Mouse (Mus musculus): ENCODE results near the gene Bbx. TPM values are rescaled to one million over a fixed set of nuclear protein-coding genes. Genes with fewer than 3 reads are reported as not detected.

Bbx gene
- polyA plus RNA-seq, 1 experiment = 55.5 TPM

DNA sequence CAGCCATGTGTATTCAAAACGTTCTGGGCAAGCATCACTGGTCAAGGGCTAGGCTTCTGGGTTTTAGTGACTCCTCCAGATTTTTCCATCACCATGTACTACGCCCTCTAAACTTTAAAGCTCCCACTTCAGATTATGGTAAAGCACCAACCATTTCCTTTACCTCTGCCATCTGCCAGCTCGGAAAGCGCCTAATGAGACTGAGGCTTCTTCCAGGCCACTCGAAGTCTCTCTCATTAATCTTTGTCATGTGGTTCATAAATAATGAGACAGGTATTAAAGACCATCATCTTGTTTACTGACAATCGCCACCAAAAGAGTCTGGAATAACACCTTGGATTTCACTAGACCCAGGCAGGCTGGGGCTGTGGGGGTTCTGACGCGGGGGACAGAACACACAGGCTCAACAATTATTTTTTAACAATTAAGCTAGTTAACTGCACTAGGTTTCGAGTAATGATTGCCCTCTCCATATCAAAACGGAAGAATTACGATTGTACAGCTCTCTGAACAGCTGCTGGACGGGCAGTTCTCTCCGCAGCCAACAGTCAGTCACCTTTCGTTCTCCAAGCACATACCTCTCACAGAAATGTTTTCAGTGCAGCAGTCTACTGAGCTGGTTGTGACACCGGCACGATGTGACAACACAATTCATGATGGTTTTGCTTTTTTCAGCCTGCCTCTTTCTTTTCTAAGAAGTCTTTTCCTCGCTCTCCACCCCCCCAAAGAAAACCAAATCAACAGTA, 68.6 kb downstream of the Bbx start:
- no peaks in the 10 kb centered on the region for H3K36me3 ChIP-seq (ENCODE audit: control insufficient read depth, insufficient read depth, low read length)
- peaks cover 8% of the 10 kb centered on the region for H3K4me1 ChIP-seq (ENCODE audit: control insufficient read depth, insufficient read depth, low read length)
- peak overlapping the region; percentile 55 for H3K4me3 ChIP-seq (ENCODE audit: control insufficient read depth, low read depth, low read length)
- H3K27me3 ChIP-seq (ENCODE audit: control insufficient read depth, insufficient read depth, low read length) = no peaks in the 10 kb centered on the region
- TF ChIP-seq CTCF (IDR thresholded peaks at IDR 0.05; ENCODE audit: control insufficient read depth, insufficient read depth, insufficient replicate concordance, low read depth, low read length) (no peak), POLR2A (IDR thresholded peaks at IDR 0.05; ENCODE audit: control insufficient read depth, low read depth, low read length) (no peak)
- 0 out of 2 replicates have a peak overlapping the region, but pooled peaks have one; percentile 25 for H3K27ac ChIP-seq (ENCODE audit: control insufficient read depth, insufficient read depth, low read depth, low read length)

GRCm38 (mm10) chr16:50360631-50361030, 71.6 kb downstream of the Bbx start:
- Histone ChIP-seq H3K4me3 (ENCODE audit: control insufficient read depth, low read depth, low read length) (no peak overlapping the region), H3K27me3 (ENCODE audit: control insufficient read depth, insufficient read depth, low read length) (no peaks in the 10 kb centered on the region), H3K4me1 (ENCODE audit: control insufficient read depth, insufficient read depth, low read length) (peaks cover 5% of the 10 kb centered on the region), H3K27ac (ENCODE audit: control insufficient read depth, insufficient read depth, low read depth, low read length) (no peak overlapping the region), H3K36me3 (ENCODE audit: control insufficient read depth, insufficient read depth, low read length) (no peaks in the 10 kb centered on the region)
- no peak for TF ChIP-seq POLR2A (IDR thresholded peaks at IDR 0.05; ENCODE audit: control insufficient read depth, low read depth, low read length)
- TF ChIP-seq CTCF (IDR thresholded peaks at IDR 0.05; ENCODE audit: control insufficient read depth, insufficient read depth, insufficient replicate concordance, low read depth, low read length) = no peak

DNA sequence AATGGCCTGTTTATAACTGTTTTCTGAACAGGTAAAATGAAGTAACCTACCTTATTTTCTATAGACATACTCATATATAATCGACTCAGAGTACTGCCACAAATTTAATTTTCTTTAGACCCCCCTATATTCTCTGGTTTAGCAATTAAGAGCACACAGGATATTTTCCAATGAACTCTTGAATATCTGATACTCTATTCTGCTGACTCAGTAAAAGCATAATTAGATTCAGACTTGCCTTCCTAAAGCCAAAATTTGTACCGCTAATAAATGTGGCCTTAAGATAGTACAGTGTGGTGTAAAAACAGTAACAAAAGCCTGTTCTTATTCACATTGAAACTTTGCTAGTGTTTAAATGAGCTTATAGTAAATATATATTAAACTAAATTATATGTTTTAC, 102.5 kb downstream of the Bbx start:
- no peak overlapping the region for H3K4me3 ChIP-seq (ENCODE audit: control insufficient read depth, low read depth, low read length)
- no peaks in the 10 kb centered on the region for H3K4me1 ChIP-seq (ENCODE audit: control insufficient read depth, insufficient read depth, low read length)
- no peaks in the 10 kb centered on the region for H3K27me3 ChIP-seq (ENCODE audit: control insufficient read depth, insufficient read depth, low read length)
- no peak overlapping the region for H3K27ac ChIP-seq (ENCODE audit: control insufficient read depth, insufficient read depth, low read depth, low read length)
- TF ChIP-seq POLR2A (IDR thresholded peaks at IDR 0.05; ENCODE audit: control insufficient read depth, low read depth, low read length) (no peak), CTCF (IDR thresholded peaks at IDR 0.05; ENCODE audit: control insufficient read depth, insufficient read depth, insufficient replicate concordance, low read depth, low read length) (no peak)
- H3K36me3 ChIP-seq (ENCODE audit: control insufficient read depth, insufficient read depth, low read length) = no peaks in the 10 kb centered on the region

DNA sequence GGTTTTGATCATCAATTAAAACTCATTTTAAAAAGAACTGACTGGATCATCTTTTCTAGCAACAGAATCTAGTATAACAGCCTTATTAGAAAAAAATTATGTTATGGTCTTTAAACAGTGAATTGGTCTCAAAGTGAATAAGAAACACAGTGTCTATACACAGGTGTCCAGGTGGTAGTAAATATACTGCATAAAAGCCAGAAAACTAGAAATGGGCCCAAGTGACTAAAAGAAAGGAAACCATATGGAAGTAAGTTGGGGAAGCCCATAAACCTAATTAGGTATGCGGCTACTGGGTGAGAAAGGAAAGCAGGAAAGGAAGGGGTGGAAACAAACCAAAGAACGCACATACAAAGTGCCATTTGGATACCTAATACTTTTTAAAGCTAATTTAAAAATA, 107.4 kb downstream of the Bbx start:
- TF ChIP-seq POLR2A (IDR thresholded peaks at IDR 0.05; ENCODE audit: control insufficient read depth, low read depth, low read length) (no peak), CTCF (IDR thresholded peaks at IDR 0.05; ENCODE audit: control insufficient read depth, insufficient read depth, insufficient replicate concordance, low read depth, low read length) (no peak)
- no peak overlapping the region for H3K4me3 ChIP-seq (ENCODE audit: control insufficient read depth, low read depth, low read length)
- no peaks in the 10 kb centered on the region for H3K4me1 ChIP-seq (ENCODE audit: control insufficient read depth, insufficient read depth, low read length)
- no peak overlapping the region for H3K27ac ChIP-seq (ENCODE audit: control insufficient read depth, insufficient read depth, low read depth, low read length)
- H3K27me3 ChIP-seq (ENCODE audit: control insufficient read depth, insufficient read depth, low read length) = no peaks in the 10 kb centered on the region
- no peaks in the 10 kb centered on the region for H3K36me3 ChIP-seq (ENCODE audit: control insufficient read depth, insufficient read depth, low read length)

- H3K4me3 ChIP-seq (ENCODE audit: control insufficient read depth, low read depth, low read length) = no peak overlapping the region
- no peak for TF ChIP-seq CTCF (IDR thresholded peaks at IDR 0.05; ENCODE audit: control insufficient read depth, insufficient read depth, insufficient replicate concordance, low read depth, low read length)
- no peaks in the 10 kb centered on the region for H3K27me3 ChIP-seq (ENCODE audit: control insufficient read depth, insufficient read depth, low read length)
Measured at GRCm38 (mm10) chr16:50324292-50324691, 107.9 kb downstream of the Bbx start.

GRCm38 (mm10) chr16:50321368-50321767, 110.8 kb downstream of the Bbx start:
- Histone ChIP-seq H3K4me1 (ENCODE audit: control insufficient read depth, insufficient read depth, low read length) (no peaks in the 10 kb centered on the region), H3K4me3 (ENCODE audit: control insufficient read depth, low read depth, low read length) (no peak overlapping the region), H3K27me3 (ENCODE audit: control insufficient read depth, insufficient read depth, low read length) (no peaks in the 10 kb centered on the region), H3K36me3 (ENCODE audit: control insufficient read depth, insufficient read depth, low read length) (no peaks in the 10 kb centered on the region), H3K27ac (ENCODE audit: control insufficient read depth, insufficient read depth, low read depth, low read length) (no peak overlapping the region)
- TF ChIP-seq POLR2A (IDR thresholded peaks at IDR 0.05; ENCODE audit: control insufficient read depth, low read depth, low read length) = no peak
- no peak for TF ChIP-seq CTCF (IDR thresholded peaks at IDR 0.05; ENCODE audit: control insufficient read depth, insufficient read depth, insufficient replicate concordance, low read depth, low read length)

More at GRCm38 (mm10) chr16:50324292-50324691, 107.9 kb downstream of the Bbx start:
- no peaks in the 10 kb centered on the region for H3K4me1 ChIP-seq (ENCODE audit: control insufficient read depth, insufficient read depth, low read length)
- no peak overlapping the region for H3K27ac ChIP-seq (ENCODE audit: control insufficient read depth, insufficient read depth, low read depth, low read length)
- no peaks in the 10 kb centered on the region for H3K36me3 ChIP-seq (ENCODE audit: control insufficient read depth, insufficient read depth, low read length)

- no peak overlapping the region for H3K4me3 ChIP-seq (ENCODE audit: control insufficient read depth, low read depth, low read length)
- no peak for TF ChIP-seq POLR2A (IDR thresholded peaks at IDR 0.05; ENCODE audit: control insufficient read depth, low read depth, low read length)
- TF ChIP-seq CTCF (IDR thresholded peaks at IDR 0.05; ENCODE audit: control insufficient read depth, insufficient read depth, insufficient replicate concordance, low read depth, low read length) = no peak
- no peaks in the 10 kb centered on the region for H3K27me3 ChIP-seq (ENCODE audit: control insufficient read depth, insufficient read depth, low read length)
- H3K27ac ChIP-seq (ENCODE audit: control insufficient read depth, insufficient read depth, low read depth, low read length) = no peak overlapping the region
- no peaks in the 10 kb centered on the region for H3K36me3 ChIP-seq (ENCODE audit: control insufficient read depth, insufficient read depth, low read length)
- no peaks in the 10 kb centered on the region for H3K4me1 ChIP-seq (ENCODE audit: control insufficient read depth, insufficient read depth, low read length)
Measured at GRCm38 (mm10) chr16:50318255-50318654, 113.9 kb downstream of the Bbx start.
